Mouse (Mus musculus): Measurements from ENCODE around the gene Pdzrn4.

The Pdzrn4 gene

DNA sequence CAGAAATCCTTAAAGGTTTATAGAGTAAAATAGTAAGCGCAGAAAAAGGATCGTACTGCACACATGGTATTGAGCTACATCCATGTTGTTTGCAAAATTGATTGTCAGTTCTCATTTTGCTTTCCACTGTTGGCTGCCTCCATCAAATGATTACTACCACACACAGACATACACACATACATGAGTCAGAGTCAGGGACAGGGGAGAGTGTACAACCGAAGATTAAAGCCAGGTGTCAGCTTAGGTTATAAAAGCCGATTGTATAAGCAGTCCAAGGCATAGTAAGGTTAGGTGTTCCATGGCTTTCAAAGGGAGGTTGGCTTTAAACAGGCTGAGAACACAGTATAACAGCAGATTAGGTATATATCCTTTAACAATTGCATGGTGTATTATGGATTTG lies 343.2 kb downstream of the Pdzrn4 start:
- DNase-seq (ENCODE audit: low read depth), result no peak

DNA sequence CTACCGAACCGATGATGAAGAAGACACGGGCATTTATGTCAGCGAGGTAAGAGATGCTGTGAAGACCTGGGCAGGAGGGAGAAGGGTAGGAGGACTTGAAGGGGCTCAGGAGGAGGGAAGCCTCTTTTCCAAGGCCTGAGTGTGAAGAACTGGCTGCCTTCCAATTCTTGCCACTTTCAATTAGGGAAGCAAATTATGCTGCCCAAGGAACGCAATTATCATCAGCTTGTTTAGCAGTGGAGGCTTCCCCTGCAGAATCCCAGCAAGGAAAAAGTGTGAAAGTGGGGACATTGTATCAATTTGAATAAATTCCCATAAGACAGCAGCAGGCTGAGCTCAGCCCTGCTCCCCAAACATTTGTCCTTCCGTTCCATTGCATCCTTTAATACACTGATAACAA lies 346.9 kb downstream of the Pdzrn4 start:
- no peak for DNase-seq (ENCODE audit: low read depth)

DNA sequence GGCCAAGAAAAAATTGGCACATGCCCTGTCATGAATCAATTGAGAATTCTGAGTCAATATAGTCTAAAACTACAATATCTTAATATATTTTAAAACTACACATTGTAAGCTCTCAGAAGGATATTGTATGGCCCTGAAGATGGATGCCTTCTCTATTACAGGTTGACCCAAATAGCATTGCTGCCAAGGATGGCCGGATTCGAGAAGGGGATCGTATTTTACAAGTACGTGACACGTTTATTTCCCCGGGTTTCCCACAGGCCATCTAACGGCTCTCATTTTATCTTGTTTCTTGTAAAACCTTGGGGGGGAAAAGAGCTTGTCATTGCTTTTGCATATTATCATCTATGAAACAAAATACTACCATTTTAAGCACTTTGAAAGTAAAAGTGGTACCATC lies 349.4 kb downstream of the Pdzrn4 start:
- DNase-seq (ENCODE audit: low read depth), result no peak

DNA sequence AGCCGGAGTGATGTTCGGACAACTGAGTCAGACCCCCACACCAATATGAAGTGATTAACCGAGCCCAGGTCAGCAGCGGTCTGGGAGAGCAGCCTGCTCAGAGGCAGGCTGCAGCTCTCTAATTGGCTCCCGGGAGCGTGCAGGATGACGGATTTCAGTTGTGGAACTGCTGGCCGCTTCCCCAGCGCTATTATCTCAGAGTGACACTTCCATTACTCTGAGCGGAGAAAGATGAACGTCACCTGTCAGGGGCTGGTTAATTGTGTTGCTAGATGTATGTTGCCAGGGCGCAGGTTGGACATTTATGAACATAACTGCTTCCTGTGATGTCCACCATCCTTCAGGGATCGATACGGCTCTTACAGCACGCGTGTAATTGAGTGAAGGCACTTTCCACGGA lies 355.5 kb downstream of the Pdzrn4 start:
- no peak for DNase-seq (ENCODE audit: low read depth)

DNA sequence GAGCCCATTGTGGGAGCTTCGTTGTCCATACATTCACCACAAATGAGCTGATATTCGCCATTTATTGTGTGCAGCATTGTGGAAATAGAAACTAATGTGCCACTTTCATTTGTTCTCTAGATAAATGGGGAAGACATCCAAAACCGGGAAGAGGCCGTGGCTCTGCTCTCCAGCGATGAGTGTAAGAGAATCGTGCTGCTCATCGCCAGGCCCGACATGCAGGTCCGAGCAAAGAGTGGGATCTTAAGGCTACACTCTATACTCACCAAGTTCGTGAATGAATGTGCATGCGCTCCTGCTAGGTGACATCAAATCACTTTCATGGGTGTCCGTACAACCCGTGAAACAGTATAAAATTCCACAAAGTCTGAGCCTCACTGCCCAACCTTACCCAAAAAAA lies 355.9 kb downstream of the Pdzrn4 start:
- DNase-seq (ENCODE audit: low read depth), result no peak

DNA sequence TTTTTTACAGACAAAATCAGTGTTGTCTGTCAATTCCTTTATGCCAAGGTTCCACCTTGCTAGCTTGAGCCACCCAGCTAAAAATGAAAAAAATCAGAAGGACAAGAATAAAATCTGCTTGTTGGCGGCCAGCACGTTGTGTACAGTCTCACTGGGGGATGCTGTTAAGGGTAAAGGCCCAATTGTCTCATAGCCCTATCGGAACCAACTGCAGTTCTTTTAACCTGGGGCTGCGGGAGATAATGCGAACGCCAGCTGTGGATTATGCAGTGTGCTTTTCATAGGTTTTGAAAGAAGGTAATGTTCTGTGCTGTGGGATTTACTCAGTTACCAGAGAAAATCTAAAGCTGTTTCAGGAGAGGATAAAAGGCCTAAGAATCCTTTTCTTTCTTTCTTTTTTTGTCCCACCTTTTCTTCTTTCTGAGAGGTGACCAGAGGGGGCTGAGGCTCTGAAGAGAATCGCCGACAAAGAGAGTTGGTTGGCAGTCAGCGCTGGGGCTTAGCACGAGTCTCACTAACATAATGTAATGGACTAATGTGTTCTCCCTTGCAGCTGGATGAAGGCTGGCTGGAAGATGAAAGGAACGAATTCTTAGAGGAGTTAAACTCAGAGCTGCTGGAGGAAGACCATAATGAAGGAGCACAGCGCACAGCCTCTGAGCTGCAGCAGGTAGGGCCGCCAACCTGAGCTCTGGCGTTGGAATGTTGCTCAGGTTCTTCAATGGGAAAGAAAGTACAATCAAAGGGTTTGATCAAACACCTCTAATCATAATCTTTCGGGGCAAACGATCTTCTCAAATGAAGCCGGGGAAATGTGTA lies 360.6 kb downstream of the Pdzrn4 start:
- DNase-seq (ENCODE audit: low read depth), result no peak

DNA sequence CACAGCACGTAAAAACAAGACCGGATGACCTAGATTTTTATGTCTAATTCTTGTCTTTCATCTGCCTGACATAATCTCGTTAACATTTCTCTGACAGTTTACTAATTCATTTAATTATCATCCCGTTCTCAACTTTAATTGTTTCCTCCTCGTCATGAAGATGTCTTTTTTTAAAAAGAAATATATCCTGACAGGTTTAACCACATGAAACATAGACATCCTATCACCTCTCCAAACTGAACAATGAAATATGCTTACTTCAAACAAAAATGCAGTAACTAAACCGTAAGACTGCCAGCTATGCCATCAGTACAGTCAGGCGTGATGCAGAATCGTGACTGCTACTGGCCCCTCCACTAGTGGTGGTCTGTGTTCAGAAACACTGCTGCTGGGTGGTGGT lies 362.3 kb downstream of the Pdzrn4 start:
- DNase-seq (ENCODE audit: low read depth), result no peak

DNA sequence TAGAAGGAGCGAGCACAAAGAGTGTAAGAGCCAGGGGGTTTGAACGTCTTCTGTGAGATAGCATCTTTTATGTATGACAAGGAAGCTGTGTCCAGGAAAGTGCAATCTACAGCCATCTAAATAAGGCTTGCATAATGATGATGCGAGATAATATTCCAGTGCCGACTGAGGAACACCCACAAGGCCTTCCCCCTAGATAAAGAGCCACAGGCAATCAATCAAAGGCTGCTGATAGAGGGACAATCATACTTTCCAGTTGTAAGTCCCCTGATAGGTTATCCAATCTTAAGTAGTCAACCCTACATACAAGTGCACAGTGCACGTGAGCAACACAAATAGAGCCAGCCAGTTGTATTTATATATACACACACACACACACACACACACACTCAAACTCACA lies 366.6 kb downstream of the Pdzrn4 start:
- DNase-seq (ENCODE audit: low read depth), result no peak

DNA sequence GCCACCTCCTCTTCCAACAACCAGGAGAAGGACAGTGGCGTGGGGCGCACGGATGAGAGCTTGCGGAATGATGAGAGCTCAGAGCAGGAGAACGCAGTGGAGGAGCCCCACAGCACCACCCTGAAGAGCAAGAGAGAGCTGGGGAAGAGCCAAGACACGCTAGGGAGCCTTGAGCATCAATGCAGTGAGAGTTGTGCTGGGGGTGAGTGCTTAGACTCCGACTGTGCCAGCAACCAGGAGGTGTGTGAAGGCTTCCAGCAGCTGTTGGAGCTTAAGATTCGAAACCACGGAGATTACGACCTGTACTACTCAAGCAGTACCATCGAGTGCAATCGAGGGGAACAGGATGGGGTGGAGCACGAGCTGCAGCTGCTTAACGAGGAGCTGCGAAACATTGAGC lies 372.9 kb downstream of the Pdzrn4 start:
- no peak for DNase-seq (ENCODE audit: low read depth)

DNA sequence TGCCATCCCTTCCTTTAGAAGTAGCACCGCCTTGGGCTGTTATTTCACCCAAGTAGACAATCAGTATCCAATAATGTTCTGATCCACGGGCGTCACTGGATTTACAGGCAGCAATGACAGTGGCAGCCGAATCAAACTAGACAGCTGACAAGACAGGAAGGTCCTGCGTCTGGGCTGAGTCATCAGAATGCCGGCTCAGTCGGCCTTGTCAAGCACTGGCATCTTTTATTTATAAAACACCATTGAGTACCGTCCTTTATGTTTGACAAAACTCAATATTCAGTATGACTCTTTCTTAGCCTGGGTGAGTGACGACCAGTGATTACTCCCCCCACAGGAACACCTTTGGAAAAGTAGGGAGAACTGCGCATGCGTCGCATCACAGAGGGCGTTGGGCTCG lies 391.4 kb downstream of the Pdzrn4 start:
- DNase-seq (ENCODE audit: low read depth), result no peak

DNA sequence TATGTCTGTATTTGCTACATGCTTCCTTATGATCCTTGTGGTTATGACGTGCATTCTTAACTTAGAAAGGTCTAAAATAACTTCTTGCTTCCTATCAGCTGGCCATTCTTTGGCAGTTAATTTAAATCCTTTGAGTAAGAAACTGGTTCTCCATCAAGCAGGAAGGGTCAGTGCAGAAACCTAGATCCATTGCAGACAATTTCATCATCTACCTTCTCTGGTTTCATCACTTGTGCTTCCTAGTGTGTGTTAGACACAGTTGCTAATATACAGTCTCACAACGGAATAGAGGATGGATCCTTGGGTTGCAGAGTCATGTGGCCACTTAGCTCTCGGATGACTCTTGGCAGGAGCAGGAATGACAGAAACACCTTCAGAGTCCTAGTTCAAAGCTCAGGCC lies 397.6 kb downstream of the Pdzrn4 start:
- no peak for DNase-seq (ENCODE audit: low read depth)

DNA sequence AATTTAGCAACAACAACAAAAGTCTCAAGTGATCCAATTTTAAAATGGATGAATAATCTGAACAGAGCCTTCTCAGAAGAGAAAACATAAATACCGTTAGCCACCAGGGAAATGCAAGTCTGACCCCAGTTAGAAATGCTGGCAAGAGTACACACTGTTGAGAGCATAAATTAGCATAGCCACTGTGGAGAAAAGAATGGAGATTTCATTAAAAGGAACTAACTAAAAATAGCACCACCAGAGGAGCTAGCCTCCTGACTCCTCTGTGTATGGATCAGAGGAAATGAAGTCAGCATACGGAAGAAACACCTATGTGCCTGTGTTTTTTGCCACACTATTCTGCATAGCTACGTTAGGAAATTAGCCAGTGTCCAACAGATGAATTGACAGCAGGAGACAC lies 409.3 kb downstream of the Pdzrn4 start:
- no peak for DNase-seq (ENCODE audit: low read depth)

DNA sequence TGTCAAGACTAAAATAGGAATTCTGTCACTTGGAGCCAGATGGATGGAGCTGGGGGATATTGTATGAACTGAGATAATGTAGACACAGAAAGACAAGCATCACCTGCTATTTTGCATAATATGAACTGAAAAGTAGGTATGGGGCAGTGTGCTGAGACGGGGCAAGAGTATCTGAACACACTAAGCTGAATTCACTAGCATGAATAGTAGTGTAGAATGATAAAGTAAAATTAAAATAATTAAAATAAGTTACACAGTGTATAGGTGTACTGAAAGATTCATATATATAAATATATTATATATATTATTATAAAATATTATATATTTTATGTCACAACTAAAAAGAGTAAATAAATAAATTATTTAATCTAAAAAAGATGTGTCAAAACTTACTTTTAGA lies 409.7 kb downstream of the Pdzrn4 start:
- DNase-seq (ENCODE audit: low read depth), result no peak
